Mouse (Mus musculus): Measurements from ENCODE around the gene Hspa12b. TPM values are rescaled to one million over a fixed set of nuclear protein-coding genes. Genes with fewer than 3 reads are reported as not detected.
A peak's percentile ranks its signal among the peaks of the same experiment; 100 is the strongest.

Hspa12b gene
- total RNA-seq, 2 experiments from 2014 or later = 9.0 to 9.7 TPM

DNA sequence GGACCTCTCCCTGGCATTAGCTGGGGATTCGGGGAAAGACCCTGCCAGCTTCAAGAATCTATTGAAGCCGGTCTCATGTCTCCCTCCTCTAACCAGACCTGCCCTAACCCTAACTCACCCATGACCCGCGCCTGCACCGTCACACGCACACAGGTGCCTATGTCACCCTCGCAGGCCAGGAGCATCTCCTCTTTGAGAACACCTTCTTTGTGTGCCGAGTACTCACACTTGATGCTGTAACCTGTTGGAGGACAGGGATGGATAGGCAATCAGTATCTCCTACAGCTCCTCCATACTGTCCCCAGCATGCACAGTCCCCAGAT lies 19.9 kb downstream of the Hspa12b start:
- intact Hi-C loops (cut with DNase I) = no loop called here
- DNase-seq = no peak

DNA sequence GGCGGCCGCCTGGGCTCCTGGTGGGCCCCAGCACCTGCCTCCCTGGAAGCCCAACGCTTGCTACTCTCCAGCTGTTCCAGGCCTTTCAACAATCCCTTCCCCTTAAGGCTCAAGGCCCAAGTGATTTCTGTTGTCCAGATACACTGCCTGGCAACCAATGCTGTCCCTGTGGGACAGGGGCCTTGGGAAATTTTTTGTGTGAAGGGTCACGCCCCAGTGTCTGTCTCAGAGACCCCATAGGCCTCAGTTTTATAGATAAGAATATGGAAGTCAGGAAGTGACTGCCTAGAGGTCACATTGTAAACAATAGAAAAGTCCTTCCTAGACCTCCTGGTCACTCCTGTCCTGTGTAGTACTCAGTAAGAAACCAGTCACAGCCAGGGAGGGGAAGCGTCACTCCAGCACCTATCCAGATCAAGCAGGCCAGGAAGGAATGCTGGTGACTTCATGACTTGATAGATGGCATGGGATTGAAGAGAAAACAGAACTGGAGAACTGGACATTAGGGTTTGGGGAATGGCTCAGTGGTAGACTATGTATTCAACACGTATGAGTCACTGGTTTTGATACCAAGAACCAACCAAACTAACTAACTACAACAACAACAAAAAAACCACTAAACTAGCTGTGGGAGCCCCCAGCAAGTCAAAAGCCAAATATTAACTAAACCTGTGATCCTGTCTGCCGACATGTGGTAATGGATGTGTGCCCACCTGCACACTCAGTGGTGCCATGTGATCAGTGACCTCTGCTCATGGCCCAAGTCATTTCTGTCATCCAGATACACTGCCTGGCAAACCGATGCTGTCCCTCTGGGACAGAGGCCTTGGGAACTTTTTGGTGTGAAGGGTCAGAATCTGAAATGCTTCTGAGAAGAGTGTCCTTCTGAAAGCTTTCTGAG lies 21.5 kb downstream of the Hspa12b start:
- intact Hi-C loops (cut with DNase I) = no loop called here
- no peak for DNase-seq

DNA sequence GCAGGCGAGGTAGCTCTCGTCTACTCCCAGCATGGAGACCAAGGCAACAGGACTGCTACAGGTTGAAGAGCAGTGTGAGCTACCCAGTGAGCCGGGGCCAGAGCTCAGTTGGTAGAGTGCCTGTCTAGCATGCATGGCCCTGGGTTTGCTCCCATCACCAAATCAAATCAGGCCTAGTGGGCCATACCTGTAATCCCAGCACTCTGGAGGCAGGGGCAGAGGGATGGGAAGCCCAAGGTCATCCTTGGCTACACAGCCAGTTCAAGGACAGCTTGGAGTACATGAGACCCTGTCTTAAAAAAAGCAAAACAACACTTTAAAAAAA lies 22.1 kb downstream of the Hspa12b start:
- intact Hi-C loops (cut with DNase I) = no loop called here

DNA sequence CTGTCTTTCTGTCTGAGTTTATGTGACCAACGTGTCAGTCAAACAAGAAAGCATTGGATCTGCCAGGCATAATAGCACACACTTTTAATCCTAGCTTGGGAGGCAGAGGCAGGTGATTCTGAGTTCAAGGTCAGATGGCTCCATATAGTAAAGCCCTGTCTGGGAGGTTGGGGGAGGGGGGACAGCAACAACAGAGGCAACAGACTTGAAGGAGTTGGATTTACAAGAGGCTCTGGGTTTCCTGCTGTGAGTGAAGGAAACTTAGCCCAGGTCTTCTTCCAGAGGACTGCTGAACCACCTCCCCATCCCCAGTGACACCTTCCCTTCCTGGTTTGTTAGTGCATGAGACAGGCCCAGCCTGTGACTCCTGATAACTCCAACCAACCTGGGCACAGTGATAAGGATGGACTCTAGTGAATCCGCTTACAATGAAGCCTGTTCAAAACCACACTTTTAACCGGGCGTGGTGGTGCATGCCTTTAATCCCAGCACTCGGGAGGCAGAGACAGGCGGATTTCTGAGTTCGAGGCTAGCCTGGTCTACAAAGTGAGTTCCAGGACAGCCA lies 25.2 kb downstream of the Hspa12b start:
- intact Hi-C loops (cut with DNase I) = no loop called here
- DNase-seq = no peak

More for the DNA sequence above, 22.1 kb downstream of the Hspa12b start:
- DNase-seq = no peak

DNA sequence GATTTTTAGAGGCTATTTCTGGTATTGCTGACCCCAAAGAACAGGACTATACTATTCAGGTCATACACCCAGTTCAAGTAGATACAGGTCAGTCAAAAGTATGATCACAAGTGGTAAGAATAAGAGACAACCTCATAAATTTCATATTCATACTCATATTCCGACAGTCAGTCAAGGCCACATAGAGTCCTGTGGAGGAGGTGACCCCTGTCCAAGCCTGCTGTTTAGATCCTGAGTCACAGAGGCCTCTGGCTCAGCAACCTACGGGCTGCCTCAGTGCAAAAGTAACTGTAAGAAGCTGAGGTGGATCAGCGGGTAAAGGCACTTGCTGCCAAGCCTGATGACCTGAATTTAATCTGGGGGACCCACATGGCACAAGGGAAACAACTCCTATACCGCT lies 27.0 kb downstream of the Hspa12b start:
- no peak for DNase-seq
- intact Hi-C loops (cut with DNase I) = no loop called here

DNA sequence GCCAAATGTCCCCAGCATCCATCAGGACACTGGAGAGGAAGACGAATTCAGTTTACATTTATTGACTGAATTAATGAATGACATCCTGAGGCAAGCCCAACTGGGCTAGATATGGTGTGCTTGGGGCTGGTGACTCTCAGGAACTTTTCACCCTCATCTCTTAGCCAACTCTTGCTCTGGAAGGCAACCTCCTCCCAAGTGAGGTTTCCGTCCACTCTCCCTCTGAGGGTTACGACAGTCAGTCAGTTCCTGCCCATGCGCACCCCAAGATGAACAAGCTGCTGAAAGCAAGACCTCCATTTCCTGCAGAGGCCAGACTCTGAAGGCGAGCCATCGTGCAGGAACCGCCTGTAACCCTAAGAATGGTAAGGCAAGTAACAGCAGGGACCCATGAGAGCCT lies 29.9 kb downstream of the Hspa12b start:
- intact Hi-C loops (cut with DNase I) = no loop called here
- no peak for DNase-seq

DNA sequence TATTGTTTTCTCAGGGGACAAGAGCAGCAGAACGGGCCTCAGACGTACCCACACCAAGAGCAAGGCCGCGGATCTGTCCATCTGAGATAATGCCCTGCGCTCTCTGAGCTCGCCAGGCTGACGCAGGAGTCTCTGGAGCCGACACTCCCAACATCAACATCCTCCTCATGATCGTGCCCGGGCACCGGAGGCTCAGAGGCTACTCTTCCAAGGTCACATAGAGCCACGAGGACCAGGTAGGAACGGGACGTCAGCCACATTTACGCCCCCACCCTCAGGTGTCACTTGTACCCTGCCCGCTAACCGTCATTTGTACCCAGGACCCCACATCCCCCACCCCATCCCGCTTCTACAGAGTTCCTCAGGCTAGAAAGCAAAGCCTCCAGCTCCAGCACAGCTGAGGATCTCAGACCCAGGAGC lies 32.4 kb downstream of the Hspa12b start:
- DNase-seq = no peak
- intact Hi-C loops (cut with DNase I) = no loop called here

DNA sequence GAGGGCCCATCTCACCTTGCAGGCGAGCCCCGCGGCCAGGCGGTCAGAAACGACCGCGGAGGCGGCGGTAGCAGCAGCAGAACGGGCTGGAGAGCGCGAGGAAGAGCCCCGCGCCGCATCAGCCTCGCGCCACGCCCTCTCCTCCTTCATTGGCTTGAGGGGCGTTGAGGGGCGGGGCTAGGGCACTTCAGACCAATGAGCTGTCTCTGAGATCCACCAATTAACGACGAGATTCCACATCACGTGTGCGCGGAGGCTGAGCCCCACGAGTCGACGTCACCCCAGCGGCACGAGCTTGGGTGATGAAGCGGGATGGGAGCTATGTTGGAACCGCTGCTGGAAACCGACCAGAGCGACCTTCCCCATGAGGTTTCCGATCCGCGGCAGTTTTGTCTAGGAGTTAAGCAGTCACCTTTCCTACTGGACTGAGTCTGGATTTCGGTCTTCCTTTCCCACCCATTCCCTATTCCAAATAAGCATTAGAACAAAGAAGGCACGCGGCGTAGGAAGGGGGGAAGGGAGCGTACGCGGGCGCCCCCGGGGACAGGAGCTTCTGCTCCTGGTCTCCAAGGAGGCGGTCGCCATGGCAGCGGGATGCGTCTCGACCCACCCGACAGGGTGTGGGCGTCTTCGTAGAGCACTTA lies 33.0 kb downstream of the Hspa12b start, which contains the start of gene 1700037H04Rik:
Gene 1700037H04Rik (minus strand): TSS at position 144 of the 644 bp plus-strand sequence.
- DNase-seq = peak; percentile 98
- intact Hi-C loops (cut with DNase I) = no loop called here

DNA sequence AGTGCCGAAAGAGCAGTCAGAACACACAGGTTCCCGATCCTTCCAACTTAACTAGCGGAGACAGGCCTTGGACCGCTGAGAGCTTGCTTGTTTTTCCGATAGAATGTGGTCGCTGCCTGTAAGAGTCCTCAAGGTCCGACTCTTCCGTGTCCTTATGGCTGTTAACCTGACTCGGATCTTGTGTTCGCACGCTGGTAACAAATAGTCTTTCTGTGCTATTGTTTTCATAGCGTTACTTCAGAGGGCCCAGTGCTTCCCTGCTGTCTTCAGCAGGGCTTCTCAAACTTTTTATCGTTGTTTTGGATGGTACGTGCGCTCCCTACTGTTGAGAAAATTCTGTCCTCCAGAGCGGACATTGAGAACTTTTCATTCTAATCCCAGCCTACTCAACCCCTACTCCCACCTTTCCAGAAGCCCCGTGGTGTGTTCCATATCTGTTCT lies 33.6 kb downstream of the Hspa12b start:
- DNase-seq = no peak
- intact Hi-C loops (cut with DNase I) = no loop called here

DNA sequence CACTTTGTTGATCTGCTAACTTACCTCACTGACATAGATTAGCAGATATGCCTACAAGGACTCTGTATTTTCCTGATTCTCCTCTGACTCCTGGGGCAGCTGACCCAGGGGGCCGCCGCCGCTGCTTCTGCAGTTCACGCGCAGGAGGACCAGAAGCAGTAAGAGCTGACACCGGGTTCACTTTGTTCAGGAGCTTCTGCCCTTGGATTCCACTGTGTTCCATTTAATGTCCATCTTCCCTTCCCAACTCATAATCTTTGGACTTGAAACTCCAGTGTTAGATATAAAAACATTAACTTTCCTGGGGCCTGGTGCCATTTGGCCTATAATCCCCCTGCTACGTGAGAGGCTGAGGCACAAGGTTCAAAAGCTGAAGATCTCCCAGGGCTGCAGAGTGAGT lies 36.8 kb downstream of the Hspa12b start:
- no peak for DNase-seq
- intact Hi-C loops (cut with DNase I) = no loop called here

DNA sequence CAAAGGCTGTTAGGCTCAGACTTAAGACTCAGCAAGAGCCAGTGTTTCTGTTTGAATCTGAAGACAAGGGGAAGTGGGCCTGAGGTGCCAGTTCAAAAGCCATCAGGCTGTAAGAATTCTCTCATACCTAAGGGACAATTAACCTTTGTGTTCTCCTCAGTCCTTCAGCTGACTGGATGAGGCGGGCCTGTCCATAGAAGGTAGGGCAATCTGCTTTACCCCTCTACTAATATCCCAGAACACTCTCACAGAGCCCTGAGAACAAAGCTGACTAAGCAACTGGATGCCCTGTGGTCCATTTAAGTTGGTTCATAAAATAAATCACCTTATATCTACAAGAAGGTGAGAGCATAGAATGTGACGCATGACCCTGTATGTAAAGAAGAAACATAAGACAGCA lies 39.1 kb downstream of the Hspa12b start:
- DNase-seq = no peak
- intact Hi-C loops (cut with DNase I) = no loop called here

DNA sequence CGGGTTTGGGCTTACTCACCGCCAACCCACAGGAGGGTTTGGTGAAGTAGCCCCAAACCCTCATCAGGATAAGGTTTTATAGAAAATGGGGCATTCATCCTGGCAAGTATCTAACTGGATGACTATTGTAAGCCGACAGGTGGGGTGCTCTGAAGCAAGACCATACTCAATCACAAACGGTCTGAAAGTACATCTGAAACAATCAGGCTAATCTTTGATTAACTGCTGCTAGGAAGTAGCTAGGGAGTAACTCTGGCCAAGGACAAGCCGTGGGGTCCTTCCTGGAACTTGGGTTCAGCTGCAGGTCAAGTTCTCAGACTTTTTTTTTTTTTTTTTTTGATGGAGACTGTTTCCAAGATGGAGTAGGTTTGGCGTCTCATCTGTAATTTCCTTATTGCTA lies 40.9 kb downstream of the Hspa12b start:
- DNase-seq = no peak
- intact Hi-C loops (cut with DNase I) = no loop called here

DNA sequence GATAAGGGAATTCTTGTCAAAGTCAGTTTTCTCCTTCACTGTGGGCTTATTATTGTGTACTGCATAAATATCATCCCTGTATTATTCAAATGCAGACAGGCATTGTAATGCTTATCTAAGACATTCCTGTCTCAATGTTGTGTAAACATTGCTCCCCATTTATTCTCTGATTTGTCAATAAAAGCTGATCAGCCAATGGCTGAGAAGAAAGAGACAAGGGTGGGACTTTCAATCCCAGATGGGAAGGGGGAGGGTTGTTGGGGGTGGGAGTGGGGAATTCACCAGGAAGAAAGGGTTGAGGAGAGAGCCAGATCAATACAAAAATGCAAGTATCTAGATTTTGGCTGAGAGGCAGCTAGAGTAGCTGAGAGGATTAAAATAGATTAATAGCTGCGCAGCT lies 41.8 kb downstream of the Hspa12b start:
- intact Hi-C loops (cut with DNase I) = no loop called here
- no peak for DNase-seq

DNA sequence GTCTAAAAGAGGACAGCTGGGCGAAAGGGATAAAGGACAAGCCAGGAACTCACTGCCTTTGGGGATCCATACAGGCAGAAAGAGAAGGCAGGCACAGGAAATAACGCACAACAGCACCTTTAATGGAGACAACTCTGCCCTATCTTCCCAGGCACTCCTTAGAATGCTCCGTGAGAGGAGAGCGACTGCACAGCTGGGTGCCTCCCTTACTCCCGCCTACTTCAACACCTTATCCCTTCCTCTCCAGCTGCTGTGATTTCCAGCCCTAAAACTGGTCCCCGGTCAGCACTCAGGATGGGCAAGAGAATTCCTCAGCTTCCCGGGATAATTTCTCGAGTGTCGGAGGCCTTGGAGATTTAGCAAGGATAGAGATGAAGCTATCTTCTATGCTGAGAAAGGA lies 43.9 kb downstream of the Hspa12b start:
- no peak for DNase-seq
- intact Hi-C loops (cut with DNase I) = no loop called here

DNA sequence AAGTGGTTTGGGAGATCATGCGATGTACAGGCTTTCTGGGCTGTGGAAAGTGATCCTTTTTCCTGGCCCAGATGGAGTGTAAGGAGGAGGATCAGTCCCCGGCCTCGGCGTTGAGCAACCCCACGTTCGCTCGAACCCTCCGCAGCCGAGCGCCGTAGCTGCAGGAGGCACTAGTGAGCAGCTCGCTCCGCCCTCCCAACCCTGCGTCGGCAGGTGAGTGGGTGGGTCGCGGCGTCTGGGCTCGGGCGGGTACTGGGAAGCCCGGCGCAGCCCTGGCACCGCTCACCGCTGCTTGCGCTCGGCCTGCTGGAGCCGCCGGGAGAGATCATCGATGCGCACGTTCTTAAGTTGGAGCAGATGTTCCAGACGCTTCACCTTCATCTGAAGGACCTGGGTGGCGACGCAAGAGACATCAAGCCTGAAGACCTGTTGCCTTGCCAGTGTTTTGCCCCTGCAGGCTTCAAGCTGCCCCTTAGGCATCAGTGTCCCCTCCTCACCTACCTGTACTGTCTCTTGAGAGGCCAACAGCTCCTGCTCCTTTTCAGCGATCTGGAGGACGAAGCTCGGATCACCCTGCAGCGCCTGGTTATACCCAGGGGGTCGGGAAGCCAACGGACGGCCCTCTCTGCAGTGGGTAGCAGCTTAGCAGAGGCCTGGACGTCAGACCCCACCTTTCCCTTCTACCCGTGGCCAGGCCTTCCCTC lies 44.5 kb downstream of the Hspa12b start:
- intact Hi-C loops (cut with DNase I) = no loop called here
- DNase-seq = peak; percentile 60

DNA sequence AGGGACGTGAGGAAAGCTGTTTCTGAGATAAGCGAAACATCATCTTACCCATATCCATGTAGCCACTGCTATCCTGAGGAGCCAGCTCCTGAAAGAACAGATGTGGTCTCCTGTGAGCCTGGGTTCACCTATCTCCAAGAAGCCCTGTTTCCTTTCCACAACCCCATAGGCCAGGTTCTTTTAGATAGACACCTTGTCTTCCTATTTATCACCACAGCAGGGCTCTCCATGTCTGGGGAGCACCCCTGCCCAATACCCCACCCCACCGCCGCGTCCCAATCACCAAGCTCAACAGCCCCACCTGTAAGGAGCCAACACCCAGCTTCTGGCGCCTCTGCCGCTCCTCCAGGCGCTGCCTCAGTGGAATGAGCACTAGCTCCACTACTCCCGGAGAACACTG lies 45.2 kb downstream of the Hspa12b start:
- intact Hi-C loops (cut with DNase I) = no loop called here
- DNase-seq = no peak

DNA sequence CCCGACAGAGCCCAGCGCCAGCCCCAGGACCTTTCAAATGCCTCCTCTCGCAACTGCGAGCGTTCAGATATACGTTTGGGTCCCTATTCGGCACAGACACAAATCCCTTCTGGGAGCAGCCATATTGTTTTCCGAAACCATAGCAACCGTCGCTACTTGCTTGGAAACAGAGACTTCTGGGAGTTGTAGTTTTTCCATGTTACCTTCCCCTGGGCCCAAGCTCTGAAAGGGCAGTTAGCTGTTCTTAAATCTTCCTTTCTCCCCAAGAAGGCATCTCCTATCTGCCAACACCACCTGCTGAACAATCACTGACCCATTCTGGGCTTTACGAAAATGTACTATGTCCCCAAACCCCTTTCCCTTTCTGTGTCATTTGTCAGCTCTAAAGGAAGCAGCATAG lies 47.6 kb downstream of the Hspa12b start:
- intact Hi-C loops (cut with DNase I) = no loop called here
- DNase-seq = peak; percentile 41

DNA sequence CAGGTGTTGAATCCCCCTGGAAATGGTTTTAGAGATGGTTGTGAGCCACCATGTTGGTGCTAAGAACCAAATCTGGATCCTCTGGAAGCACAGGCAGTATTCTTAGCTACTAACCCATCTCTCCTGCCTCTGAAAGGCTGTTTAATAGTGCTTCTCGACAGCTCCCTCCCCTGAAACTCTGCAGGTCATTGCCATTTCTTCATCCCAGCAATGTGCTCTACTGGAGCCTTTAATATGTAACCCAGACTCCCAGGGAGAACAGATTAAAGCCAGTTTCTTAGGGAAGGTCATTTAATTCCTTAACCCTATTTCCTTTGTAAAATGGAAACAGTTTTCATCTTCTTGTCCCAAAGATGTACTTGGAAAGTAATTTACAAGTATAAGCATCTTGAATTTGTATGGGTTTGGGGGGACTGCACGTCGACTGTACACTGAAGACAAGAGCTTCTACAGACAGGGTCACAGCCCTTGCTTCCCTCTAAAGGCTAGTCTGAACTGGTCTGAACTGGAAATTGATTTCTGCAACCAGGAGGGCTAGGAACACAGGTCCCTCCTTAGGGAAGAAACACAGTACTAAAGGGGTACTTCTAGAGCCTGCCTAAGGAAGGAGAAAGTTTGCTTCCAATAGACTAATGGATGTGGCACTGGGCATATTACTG lies 48.3 kb downstream of the Hspa12b start:
- no peak for DNase-seq
- intact Hi-C loops (cut with DNase I) = no loop called here

DNA sequence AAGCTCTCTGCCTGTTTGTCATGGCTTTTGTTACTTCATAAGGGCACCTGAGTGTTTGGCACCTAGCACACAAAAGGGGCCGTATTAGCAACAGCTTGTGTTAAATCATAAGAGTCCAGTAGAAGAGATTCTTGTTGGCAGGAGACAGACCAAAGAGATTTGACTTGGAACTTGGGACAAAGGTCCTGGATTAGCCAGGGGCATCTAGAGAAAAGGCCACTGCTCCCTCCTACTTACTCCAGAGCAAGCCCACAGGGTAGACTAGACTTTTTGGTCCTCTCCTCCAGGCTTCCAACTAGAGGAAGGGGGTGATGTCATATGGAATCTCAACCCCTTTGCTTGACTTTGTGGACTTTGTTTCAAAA lies 48.8 kb downstream of the Hspa12b start:
- intact Hi-C loops (cut with DNase I) = no loop called here
- DNase-seq = no peak

DNA sequence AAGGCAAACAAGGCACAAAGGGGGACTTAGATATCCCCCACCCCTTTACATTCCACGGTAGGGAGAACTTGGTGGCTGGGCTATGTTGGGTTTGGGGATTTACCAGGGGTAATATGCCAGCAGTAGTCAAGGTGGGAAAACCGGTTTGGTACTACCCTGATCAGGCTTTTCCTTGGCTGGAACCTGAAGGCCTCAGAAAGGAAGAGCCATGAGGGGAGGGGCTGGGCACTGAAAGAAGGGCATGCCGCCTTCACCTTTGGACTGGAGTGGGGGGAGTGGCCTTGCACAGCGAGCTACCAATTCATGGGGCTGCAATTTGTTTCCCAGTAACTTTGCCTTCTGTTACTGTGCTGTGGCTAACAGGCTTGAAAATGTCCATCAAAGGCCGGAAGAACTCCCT lies 49.4 kb downstream of the Hspa12b start:
- intact Hi-C loops (cut with DNase I) = no loop called here

DNA sequence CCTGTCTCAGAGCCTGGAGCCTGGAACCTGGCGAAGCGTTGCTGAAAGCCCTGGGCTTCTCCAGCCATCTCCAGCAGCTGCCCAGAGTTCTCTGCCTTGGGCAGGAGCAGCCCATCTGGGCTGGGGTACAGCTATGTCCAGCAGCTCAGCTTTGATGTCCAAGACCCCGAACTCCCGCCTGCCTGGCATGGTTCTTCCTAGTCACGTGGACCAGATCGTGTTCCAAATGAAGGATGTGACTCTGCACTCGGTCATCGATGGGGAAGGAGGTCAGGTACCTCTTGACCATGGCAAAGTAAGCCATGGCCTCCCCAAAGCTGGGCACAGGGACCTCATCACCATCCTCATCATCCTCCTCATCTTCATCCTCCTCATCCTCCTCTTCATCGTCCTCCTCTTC lies 50.9 kb downstream of the Hspa12b start:
- intact Hi-C loops (cut with DNase I) = no loop called here
- DNase-seq = no peak

More for the DNA sequence above, 49.4 kb downstream of the Hspa12b start:
- no peak for DNase-seq
